Mouse (Mus musculus) myocyte (in vitro differentiated cells): ENCODE results near the gene Ccdc65. TPM values are rescaled to one million over a fixed set of nuclear protein-coding genes. Genes with fewer than 3 reads are reported as not detected.

ENCODE experiments used
- H3K27me3 ChIP-seq: one replicate; pipeline ENCODE4 v1.6.1; 2011; ENCODE audit not compliant: control insufficient read depth, insufficient read depth, insufficient read length
- H3K36me3 ChIP-seq: one replicate; pipeline ENCODE4 v1.6.1; 2011; ENCODE audit not compliant: control insufficient read depth, insufficient read depth
- H3K4me2 ChIP-seq: one replicate; pipeline ENCODE4 v1.6.1; 2011; ENCODE audit warnings: low read depth, control low read depth
- H3K4me3 ChIP-seq: one replicate; pipeline ENCODE4 v1.5.1; 2011; ENCODE audit warnings: mild to moderate bottlenecking, control low read depth, moderate library complexity
- H3K79me2 ChIP-seq: one replicate; pipeline ENCODE4 v1.6.1; 2011; ENCODE audit not compliant: control insufficient read depth, insufficient read depth
- H3ac ChIP-seq: one replicate; pipeline ENCODE4 v1.6.1; 2011; ENCODE audit not compliant: control insufficient read depth, insufficient read length
- CEBPB ChIP-seq: IDR thresholded peaks from 2 replicates; pipeline ENCODE4 v1.6.1; 2011; ENCODE audit warnings: mild to moderate bottlenecking, moderate library complexity; ENCODE audit not compliant: poor library complexity, insufficient read depth, severe bottlenecking
- E2F4 ChIP-seq: IDR thresholded peaks from one replicate; pipeline ENCODE4 v1.6.1; 2011; ENCODE audit warnings: mild to moderate bottlenecking, control low read depth, moderate library complexity; ENCODE audit not compliant: insufficient read depth
- MAX ChIP-seq: IDR thresholded peaks from one replicate; pipeline ENCODE4 v1.6.1; 2011; ENCODE audit warnings: low read depth, mild to moderate bottlenecking, control low read depth
- MYOD1 ChIP-seq, 3 experiments: IDR thresholded peaks; one replicate each; pipeline ENCODE4 v1.6.1; 2011; ENCODE audit warnings: control low read depth in 2 of 3, low read depth in 2 of 3, mild to moderate bottlenecking in 2 of 3, moderate library complexity in 1 of 3; ENCODE audit not compliant: insufficient read length in 2 of 3, control insufficient read depth in 1 of 3
- MYOG ChIP-seq, 3 experiments: IDR thresholded peaks; one replicate each; pipeline ENCODE4 v1.6.1; 2011; ENCODE audit warnings: control low read depth in 2 of 3, low read depth in 2 of 3, mild to moderate bottlenecking in 2 of 3; ENCODE audit not compliant: insufficient read length in 2 of 3, control insufficient read depth in 1 of 3, insufficient read depth in 1 of 3
- POLR2A ChIP-seq: IDR thresholded peaks from one replicate; pipeline ENCODE4 v1.6.1; 2011; ENCODE audit warnings: low read depth, mild to moderate bottlenecking, control low read depth, moderate library complexity; ENCODE audit not compliant: insufficient read length
- POLR2AphosphoS2 ChIP-seq: IDR thresholded peaks from one replicate; pipeline ENCODE4 v1.6.1; 2011; ENCODE audit warnings: low read depth, control low read depth; ENCODE audit not compliant: insufficient read length
- REST ChIP-seq: IDR thresholded peaks from one replicate; pipeline ENCODE4 v1.6.1; 2011; ENCODE audit warnings: mild to moderate bottlenecking, control low read depth, moderate library complexity; ENCODE audit not compliant: insufficient read depth, insufficient read length
- SRF ChIP-seq: IDR thresholded peaks from one replicate; pipeline ENCODE4 v1.6.1; 2011; ENCODE audit warnings: low read depth; ENCODE audit not compliant: control insufficient read depth, insufficient read length
- TCF12 ChIP-seq: IDR thresholded peaks from one replicate; pipeline ENCODE4 v1.6.1; 2011; ENCODE audit warnings: mild to moderate bottlenecking, control low read depth; ENCODE audit not compliant: poor library complexity, insufficient read depth, severe bottlenecking
- TCF3 ChIP-seq: IDR thresholded peaks from one replicate; pipeline ENCODE4 v1.6.1; 2011; ENCODE audit warnings: low read depth, control low read depth; ENCODE audit not compliant: insufficient read length
- USF1 ChIP-seq: IDR thresholded peaks from one replicate; pipeline ENCODE4 v1.6.1; 2011; ENCODE audit warnings: low read depth, mild to moderate bottlenecking, control low read depth, moderate library complexity
- polyA plus RNA-seq: library from polyadenylated mRNA; unstranded; fragments of >200 nt; fragmentation: generic; extraction: Trizol; gene quantifications from one replicate; pipeline ENCODE4 v1.2.1, GENCODE M21; 2012; ENCODE audit warnings: missing spikeins

The Ccdc65 gene
- polyA plus RNA-seq, result 2.4 TPM

DNA sequence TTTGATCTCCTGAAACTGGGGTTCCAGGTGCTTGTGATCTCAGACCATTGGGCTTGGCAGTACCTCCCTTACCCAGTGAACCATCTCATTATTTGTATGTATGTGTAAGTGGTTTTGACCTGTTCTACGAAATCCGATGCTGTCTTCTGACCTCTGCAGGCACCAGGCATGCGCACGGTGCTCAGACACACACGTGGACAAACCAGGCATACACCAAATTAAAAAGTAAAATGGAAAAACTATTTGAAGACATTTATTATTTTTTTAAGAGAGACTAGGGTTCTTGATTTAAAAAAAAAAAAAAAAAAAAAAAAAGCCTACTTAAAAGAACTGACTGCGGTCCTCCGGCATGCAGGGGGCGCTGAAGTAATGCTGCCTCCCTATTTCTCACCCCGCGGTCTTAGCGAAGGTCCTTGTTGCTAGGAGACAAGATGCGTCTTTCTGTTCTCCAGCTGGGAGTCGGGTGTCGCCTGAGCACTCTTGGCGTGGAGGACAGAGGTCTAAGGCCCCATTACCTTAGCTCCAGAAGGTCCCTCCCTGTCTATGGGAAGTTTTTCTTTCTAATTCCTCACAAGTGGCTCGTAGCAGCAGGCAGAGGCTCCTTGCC is at the start of gene Ccdc65:
Gene Ccdc65 (plus strand): TSS at position 442 of the 607 bp plus-strand sequence.
- Histone ChIP-seq H3K4me3 (peak within 1 kb of the TSS; percentile 15), H3K4me2 (peak within 1 kb of the TSS; percentile 91), H3K36me3 (no peaks in the 10 kb centered on the region), H3ac (no peak within 1 kb of the TSS), H3K27me3 (no peaks in the 10 kb centered on the region), H3K79me2 (no peaks in the 10 kb centered on the region)
- TF ChIP-seq TCF12 (no peak), MAX (no peak), POLR2A (no peak), CEBPB (no peak)

DNA sequence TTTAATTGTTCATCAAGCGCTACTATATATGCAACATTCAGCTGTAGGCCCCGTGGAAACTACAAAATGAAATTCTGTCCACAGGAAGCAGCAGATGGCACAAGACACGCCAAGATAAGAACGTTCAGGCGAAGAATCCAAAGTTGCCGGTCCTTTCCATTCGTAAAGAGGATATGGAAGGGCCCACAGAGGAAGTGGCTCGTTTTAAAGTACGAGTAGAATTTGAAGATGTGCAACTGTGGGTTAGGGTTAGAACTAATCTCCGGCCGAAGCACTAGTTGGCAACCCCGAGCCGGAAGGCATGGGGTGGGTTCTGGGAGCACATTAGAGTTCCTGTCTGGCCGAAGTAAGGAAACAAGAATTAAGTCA is 45.8 kb upstream of the Ccdc65 start:
- Histone ChIP-seq H3K4me2 (peak overlapping the region; percentile 83), H3K36me3 (peaks cover 15% of the 10 kb centered on the region), H3ac (peak overlapping the region; percentile 58), H3K4me3 (peak overlapping the region; percentile 89), H3K27me3 (no peaks in the 10 kb centered on the region), H3K79me2 (peaks cover 35% of the 10 kb centered on the region)
- TF ChIP-seq CEBPB, result no peak
- TF ChIP-seq E2F4, result no peak
- no peak for TF ChIP-seq MYOG (IDR thresholded peaks at IDR 0.05; ENCODE audit: control insufficient read depth in 1 of 3, insufficient read depth in 1 of 3, insufficient read length in 2 of 3, low read depth in 2 of 3)
- no peak for TF ChIP-seq MYOD1 (IDR thresholded peaks at IDR 0.05; ENCODE audit: control insufficient read depth in 1 of 3, insufficient read length in 2 of 3, low read depth in 2 of 3)
- no peak for TF ChIP-seq TCF3
- no peak for TF ChIP-seq POLR2AphosphoS2
- TF ChIP-seq POLR2A, result no peak
- TF ChIP-seq TCF12, result no peak
- TF ChIP-seq USF1, result no peak
- no peak for TF ChIP-seq MAX
- TF ChIP-seq REST, result no peak
- TF ChIP-seq SRF, result no peak

DNA sequence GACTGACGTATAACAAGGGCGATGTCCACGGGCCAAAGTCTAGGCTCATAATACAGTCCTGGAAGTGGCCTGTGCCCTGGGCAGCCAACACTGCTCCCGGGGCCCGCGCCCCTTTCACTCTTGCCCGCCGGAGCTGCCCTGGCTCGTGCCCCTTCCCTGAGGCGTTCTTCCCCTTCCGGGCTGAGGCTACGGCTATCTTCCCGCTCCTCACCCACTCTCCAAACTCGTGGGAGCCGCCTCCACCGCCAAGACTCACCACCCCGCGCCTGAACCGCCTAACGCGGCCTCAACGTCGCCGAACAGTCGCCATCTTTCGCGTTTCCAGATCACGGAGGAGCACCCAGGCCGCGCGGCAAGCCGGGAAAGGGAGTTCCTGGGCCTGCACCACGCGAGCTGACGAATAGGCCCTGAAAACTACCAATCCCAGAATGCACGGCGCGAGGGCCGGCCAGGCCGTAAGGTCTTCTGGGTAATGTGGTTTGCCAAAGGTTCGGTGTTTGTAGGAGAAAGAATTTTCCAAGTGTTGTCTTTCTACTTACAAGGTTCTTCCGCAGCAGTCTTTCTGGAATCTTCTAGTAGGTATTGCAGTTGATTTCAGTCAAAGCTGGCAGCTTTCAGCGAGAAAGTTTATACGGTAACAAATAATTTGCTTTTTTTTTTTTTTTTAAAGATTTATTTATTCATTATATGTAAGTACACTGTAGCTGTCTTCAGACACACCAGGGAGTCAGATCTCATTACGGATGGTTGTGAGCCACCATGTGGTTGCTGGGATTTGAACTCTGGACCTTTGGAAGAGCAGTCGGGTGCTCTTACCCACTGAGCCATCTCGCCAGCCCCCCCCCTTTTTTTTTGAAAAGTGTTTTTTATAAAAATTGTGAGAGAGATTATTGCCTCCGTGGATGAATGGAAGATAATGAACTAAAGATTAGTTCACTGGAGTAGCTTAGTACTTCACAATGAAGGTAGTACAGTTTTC is 45.2 kb upstream of the Ccdc65 start, which contains the start of gene Ddx23:
Gene Ddx23 (minus strand): TSS at position 328 of the 979 bp plus-strand sequence.
- Histone ChIP-seq H3ac (peak within 1 kb of the TSS; percentile 58), H3K27me3 (no peaks in the 10 kb centered on the region), H3K4me2 (peak within 1 kb of the TSS; percentile 83), H3K36me3 (peaks cover 8% of the 10 kb centered on the region), H3K79me2 (peaks cover 35% of the 10 kb centered on the region), H3K4me3 (peak within 1 kb of the TSS; percentile 89)
- TF ChIP-seq SRF (no peak), CEBPB (peak; percentile 31; the same call in 1 of the 2 replicates), POLR2AphosphoS2 (peak; percentile 95), TCF12 (no peak), MYOG (IDR thresholded peaks at IDR 0.05; ENCODE audit: control insufficient read depth in 1 of 3, insufficient read depth in 1 of 3, insufficient read length in 2 of 3, low read depth in 2 of 3) (peak in 1 of 3 experiments; percentile 33), POLR2A (peak; percentile 98), REST (no peak)

GRCm38 (mm10) chr15:98664042-98664907 is 43.7 kb upstream of the Ccdc65 start:
- no peak overlapping the region for H3K4me3 ChIP-seq

More at GRCm38 (mm10) chr15:98664042-98664907, 43.7 kb upstream of the Ccdc65 start:
- H3K27me3 ChIP-seq, result no peaks in the 10 kb centered on the region
- H3K79me2 ChIP-seq, result peaks cover 34% of the 10 kb centered on the region
- H3K36me3 ChIP-seq, result no peaks in the 10 kb centered on the region
- no peak for TF ChIP-seq MAX
- no peak for TF ChIP-seq TCF12
- no peak for TF ChIP-seq USF1
- TF ChIP-seq TCF3, result no peak
- TF ChIP-seq SRF, result no peak
- no peak for TF ChIP-seq POLR2AphosphoS2
- TF ChIP-seq MYOD1 (IDR thresholded peaks at IDR 0.05; ENCODE audit: control insufficient read depth in 1 of 3, insufficient read length in 2 of 3, low read depth in 2 of 3), result no peak
- no peak for TF ChIP-seq CEBPB
- TF ChIP-seq REST, result no peak
- TF ChIP-seq POLR2A, result no peak
- TF ChIP-seq MYOG (IDR thresholded peaks at IDR 0.05; ENCODE audit: control insufficient read depth in 1 of 3, insufficient read depth in 1 of 3, insufficient read length in 2 of 3, low read depth in 2 of 3), result no peak
- TF ChIP-seq E2F4, result no peak
- H3K4me2 ChIP-seq, result peak overlapping the region; percentile 61
- H3ac ChIP-seq, result no peak overlapping the region
